Mouse (Mus musculus) embryonic stem cell, embryonic (primary cell): ENCODE measurements around the gene Mill2.
"Not testable (repeated sequence)": the region's sequence is repeated elsewhere in the genome, so short reads cannot be mapped to it uniquely, and the experiment has no call there.

ENCODE experiments used
- CTCF ChIA-PET, 4 experiments: fragments of 300-600 bp in 2 of 4; fragments of 350-600 bp in 2 of 4; sonication (Branson Sonifier 250); formaldehyde crosslinking; loops; one replicate each; lab custom pipeline; 2022; ENCODE audit warnings: inconsistent platforms in 2 of 4; lab: Charles Lee
- POLR2A ChIA-PET, 4 experiments: fragments of 300-600 bp in 2 of 4; fragments of 350-600 bp in 2 of 4; sonication (Branson Sonifier 250); formaldehyde crosslinking; loops; one replicate each; lab custom pipeline; 2022; ENCODE audit warnings: antibody characterized with exemption in 4 of 4, inconsistent platforms in 1 of 4; lab: Charles Lee

The Mill2 gene

DNA sequence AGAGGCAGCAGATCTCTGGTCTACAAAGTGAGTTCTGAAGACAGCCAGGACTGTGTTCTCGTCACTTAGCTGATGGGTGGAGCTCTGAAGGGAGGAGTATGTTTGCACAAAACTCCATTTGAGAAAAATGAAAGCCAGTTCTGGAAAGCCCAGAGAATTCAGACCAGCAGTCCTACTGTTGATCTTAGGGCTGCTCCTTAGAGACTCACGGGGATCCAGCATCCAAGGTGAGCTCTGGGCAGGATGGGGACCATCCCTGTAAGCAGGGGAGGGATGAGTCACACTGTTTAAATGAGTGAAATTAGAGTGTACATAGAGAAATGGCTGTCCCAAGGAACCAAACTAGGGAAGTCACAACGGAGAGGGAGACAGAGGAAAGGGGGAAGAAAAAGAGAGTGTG, at the start of gene Mill2:
Mill2 (plus strand) TSS at position 102 of the 400 bp plus-strand sequence.
- CTCF ChIA-PET: interaction anchor here in 2 of 4 experiments (0.5 to 1.7 kb wide), 2 partner anchors 11 to 32 kb away, joined by 3 to 9 read pairs; no protein-coding TSS in a partner anchor
- POLR2A ChIA-PET: interaction anchor here in 3 of 4 experiments (1.1 to 2.5 kb wide), 6 partner anchors 10 to 43 kb away, joined by 3 to 7 read pairs (median 4); no protein-coding TSS in a partner anchor

- POLR2A ChIA-PET, CTCF ChIA-PET: not testable (repeated sequence)
These were observed 49.1 kb upstream of the Mill2 start for GRCm38 (mm10) chr7:18790671-18791070.

GRCm38 (mm10) chr7:18798420-18798819, 41.3 kb upstream of the Mill2 start, which contains the start of gene Psg19:
Gene Psg19, minus strand, starts transcription at chr7:18798520.
- ChIA-PET CTCF (interaction anchor here in 2 of 4 experiments (0.6 to 1.5 kb wide), 3 partner anchors 49 to 295 kb away, joined by 3 to 5 read pairs (median 3); no protein-coding TSS in a partner anchor), POLR2A (interaction anchor here in 1 of 4 experiments (0.6 kb wide), 1 partner anchor 74 kb away, joined by 4 read pairs; no protein-coding TSS in a partner anchor)

DNA sequence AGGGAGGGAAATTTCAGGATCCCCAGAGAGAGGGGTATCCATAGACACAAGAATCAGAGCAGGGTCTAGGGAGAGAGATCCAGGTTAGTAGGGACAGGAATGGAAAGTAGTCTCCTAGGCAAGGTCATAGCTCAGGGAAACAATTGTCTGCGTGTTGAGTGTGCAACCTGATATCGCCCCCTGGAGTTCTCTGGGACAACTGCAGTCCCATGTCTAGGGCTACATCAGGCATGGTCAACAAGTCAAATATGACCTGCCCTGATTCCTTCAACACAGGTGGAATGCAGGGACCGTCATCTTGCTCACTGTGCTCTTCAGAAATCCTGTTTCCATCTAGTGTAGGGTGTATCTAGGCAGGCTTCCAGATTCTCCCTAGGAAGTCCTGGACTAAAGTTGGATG, 40.6 kb upstream of the Mill2 start:
- CTCF ChIA-PET: interaction anchor here in 2 of 4 experiments (0.6 to 1.5 kb wide), 3 partner anchors 49 to 294 kb away, joined by 3 to 5 read pairs (median 3); no protein-coding TSS in a partner anchor
- POLR2A ChIA-PET: no interaction called here

- CTCF ChIA-PET: no interaction called here
- POLR2A ChIA-PET: no interaction called here
These were observed 36.2 kb upstream of the Mill2 start for GRCm38 (mm10) chr7:18803526-18803925.

DNA sequence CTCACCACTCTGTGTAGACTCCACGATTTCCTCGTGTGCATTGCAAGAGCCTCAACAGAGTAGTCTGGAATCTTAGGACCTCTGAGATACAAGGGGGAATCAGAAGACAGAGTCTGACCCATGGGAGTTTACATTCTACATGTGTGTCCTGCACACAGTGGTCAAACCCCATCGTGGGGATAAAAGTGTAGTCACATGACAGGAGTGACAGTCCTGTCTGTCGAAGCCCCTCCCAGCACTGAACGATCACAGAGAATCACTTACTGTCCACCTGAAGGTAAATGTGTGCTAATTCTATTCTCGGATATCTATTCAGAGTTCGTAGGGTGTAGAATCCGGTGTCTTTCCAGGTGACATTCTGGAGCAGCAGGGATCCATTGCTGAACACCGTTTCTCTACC, 21.5 kb upstream of the Mill2 start:
- POLR2A ChIA-PET: no interaction called here
- CTCF ChIA-PET: no interaction called here

DNA sequence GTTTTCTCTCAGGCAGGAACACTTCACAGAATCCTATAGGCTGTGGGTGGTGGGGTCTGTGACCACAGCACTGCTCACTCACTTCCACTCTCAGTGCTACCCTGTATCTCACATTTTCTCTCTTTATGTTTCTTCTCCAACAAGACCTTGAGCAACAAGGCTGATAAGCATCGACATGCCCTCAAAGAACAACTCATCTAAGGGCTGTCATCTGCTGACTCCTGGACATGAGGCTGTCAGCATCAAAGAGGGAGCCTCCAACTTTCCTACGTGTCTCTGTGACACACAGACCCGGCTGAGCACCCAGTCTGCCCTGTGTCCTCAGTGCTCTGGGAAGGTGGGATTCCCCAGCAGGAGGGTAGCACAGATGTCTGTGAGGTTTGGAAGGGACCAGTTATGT, 18.3 kb upstream of the Mill2 start, which contains the start of gene Psg17:
Psg17 (minus strand) TSS at position 101 of the 400 bp plus-strand sequence.
- ChIA-PET CTCF (interaction anchor here in 1 of 4 experiments (0.6 kb wide), 1 partner anchor 26 kb away, joined by 3 read pairs; no protein-coding TSS in a partner anchor), POLR2A (no interaction called here)

DNA sequence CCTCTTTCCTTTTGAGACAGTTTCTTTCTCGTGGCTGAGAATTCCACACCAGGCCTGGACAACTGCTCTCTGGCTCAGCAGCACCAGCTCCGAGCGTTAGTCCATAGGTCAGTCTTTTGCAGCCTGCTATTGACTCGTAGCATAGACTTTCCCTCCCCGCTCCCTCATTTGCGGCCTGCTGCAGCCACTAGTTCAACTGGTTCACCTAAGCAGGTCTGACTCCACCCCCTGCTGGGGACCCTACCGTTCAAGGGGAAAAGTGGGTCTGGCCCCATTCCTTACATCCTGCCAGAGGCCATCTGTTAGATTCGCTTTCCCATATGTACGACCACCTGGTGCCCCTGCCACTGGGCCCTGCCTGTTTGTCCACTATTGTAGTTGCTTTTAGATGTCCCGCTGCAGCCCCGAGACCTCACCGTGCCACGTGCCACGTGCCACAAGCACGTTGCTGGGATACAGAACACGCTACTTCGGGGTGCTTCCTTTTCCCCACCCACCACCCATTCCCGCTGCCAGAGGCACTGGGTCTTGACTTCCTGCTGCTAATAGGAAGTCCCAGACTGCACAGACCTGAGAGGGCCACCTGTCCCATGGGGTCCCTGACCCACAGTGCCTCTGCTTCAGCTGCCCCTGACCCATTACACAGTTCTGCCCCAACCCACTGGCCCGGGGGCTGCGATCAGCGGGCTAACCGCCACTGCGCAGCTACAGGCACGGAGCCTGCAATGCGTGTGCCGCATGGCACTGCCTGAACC, 11.8 kb upstream of the Mill2 start:
- ChIA-PET POLR2A (interaction anchor here in 3 of 4 experiments (0.7 to 1.2 kb wide), 6 partner anchors 8 to 1093 kb away, joined by 3 to 7 read pairs (median 4); partner anchors contain the start of genes Mill2 (in 2 of the 3) and Pvr (in 1 of the 3)), CTCF (interaction anchor here in 3 of 4 experiments (0.6 to 2.1 kb wide), 20 partner anchors 10 to 440 kb away, joined by 3 to 12 read pairs (median 3); partner anchors contain the start of genes Mill2 (in 1 of the 3), Nanos2 (in 1 of the 3) and Pglyrp1 (in 1 of the 3))

DNA sequence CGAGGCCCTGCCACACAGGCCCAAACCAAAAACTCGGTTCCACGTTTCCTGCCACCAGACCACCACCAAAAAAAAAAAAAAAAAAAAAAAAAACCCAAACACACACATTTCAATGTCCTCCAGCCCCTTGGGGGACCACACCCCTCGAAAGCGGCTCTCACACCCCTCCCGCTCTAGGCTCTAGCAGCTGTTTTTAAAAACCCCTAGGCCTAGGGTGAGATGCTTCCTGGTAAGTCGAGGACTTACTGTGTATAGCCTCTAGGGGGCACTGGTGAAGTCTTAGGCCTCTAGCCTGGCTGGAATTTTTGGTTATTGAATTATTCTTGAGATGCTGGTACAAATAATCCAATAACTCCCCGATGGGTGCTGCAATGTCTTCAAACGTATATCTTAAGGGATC, 11.2 kb upstream of the Mill2 start:
- POLR2A ChIA-PET: interaction anchor here in 3 of 4 experiments (0.7 to 1.2 kb wide), 5 partner anchors 9 to 1092 kb away, joined by 3 to 7 read pairs (median 4); partner anchors contain the start of genes Mill2 (in 2 of the 3) and Pvr (in 1 of the 3)
- CTCF ChIA-PET: interaction anchor here in 3 of 4 experiments (0.6 to 2.1 kb wide), 20 partner anchors 9 to 1121 kb away, joined by 3 to 12 read pairs (median 4); partner anchors contain the start of genes Mill2 (in 1 of the 3), Nanos2 (in 1 of the 3) and Pglyrp1 (in 1 of the 3)

DNA sequence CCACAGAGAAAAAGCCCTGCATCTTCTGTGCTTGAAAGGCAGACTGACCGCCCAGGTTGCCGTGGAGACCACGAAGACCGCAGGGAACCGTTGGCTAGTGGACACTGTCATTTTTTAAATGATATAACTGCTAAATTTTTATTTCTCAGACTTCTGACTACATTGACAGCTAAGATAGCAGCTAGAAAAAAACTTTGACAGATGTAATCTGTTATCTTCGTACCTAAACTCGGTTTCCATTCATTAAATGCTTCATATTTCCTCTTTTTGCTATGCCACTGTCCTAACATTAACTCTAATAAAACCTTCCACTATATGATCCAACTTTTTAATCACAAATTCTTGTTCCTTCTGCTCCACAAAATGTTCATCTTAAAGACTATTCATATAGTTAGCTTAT, 10.2 kb upstream of the Mill2 start:
- POLR2A ChIA-PET: no interaction called here

DNA sequence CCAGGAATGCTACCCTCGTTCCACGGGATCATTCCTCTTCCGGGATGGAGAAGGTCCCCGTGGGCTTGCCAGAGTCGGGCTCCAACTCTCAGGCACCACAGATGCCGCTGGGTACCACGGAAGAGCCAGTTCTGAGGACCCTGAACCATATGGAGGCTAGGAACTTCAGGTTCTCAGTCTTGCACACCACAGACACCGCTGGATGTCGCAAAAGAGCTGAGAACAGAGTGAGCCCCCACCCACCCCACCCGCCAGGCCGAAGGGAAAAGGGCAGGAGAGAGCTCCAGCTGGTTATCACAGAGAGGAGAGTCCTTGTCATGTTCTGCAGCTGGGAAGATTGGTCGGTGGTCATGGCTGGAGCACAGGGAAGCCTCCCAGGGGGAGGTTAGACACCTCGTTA, 7.5 kb upstream of the Mill2 start:
- POLR2A ChIA-PET: interaction anchor here in 2 of 4 experiments (0.5 to 1.0 kb wide), 2 partner anchors 40 to 80 kb away, joined by 3 read pairs; no protein-coding TSS in a partner anchor
- CTCF ChIA-PET: interaction anchor here in 3 of 4 experiments (0.5 to 0.9 kb wide), 5 partner anchors 33 to 1893 kb away, joined by 3 to 7 read pairs (median 3); no protein-coding TSS in a partner anchor

More for the DNA sequence above, 10.2 kb upstream of the Mill2 start:
- CTCF ChIA-PET: interaction anchor here in 1 of 4 experiments (2.1 kb wide), 1 partner anchor 43 kb away, joined by 12 read pairs; the partner anchor contains the start of gene Pglyrp1

- ChIA-PET CTCF (interaction anchor here (0.5 to 1.7 kb wide), 6 partner anchors 12 to 470 kb away, joined by 3 to 9 read pairs (median 3); no protein-coding TSS in a partner anchor), POLR2A (interaction anchor here in 3 of 4 experiments (0.6 to 2.5 kb wide), 8 partner anchors 10 to 1778 kb away, joined by 3 to 7 read pairs (median 3); partner anchors contain the start of gene Hif3a (in 1 of the 3))
These were observed 814 bp downstream of the Mill2 start for GRCm38 (mm10) chr7:18840386-18841173.

GRCm38 (mm10) chr7:18841174-18841567, 1.4 kb downstream of the Mill2 start:
- CTCF ChIA-PET: interaction anchor here in 3 of 4 experiments (0.5 to 1.2 kb wide), 3 partner anchors 13 to 470 kb away, joined by 3 read pairs; no protein-coding TSS in a partner anchor
- POLR2A ChIA-PET: interaction anchor here in 2 of 4 experiments (0.6 to 2.5 kb wide), 3 partner anchors 13 to 626 kb away, joined by 3 to 7 read pairs (median 3); no protein-coding TSS in a partner anchor

DNA sequence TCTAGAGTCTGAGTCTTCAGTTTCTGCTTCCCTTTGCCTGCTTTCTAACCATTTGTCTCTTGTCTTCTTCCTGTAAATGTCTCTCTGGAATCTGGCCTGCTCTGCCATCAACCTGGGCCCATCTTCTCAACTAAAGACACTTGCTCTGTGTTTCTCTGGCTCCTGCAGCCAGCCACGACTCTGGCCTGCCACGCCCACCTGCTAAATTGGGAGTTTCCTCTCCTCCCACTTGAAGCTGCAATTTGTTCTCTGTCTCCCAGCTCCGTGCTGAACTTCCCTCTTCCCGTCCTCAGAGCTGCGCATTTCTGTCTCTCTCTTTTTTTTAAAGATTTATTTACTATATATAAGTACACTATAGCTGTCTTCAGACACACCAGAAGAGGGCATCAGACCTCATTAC, 5.0 kb downstream of the Mill2 start:
- CTCF ChIA-PET: no interaction called here
- POLR2A ChIA-PET: interaction anchor here in 1 of 4 experiments (0.6 to 1.9 kb wide), 2 partner anchors 98 to 133 kb away, joined by 5 to 6 read pairs; no protein-coding TSS in a partner anchor

- ChIA-PET CTCF (interaction anchor here in 1 of 4 experiments (0.8 kb wide), 1 partner anchor 596 kb away, joined by 3 read pairs; no protein-coding TSS in a partner anchor), POLR2A (no interaction called here)
These were observed 8.6 kb downstream of the Mill2 start for GRCm38 (mm10) chr7:18848395-18848794.

- POLR2A ChIA-PET: interaction anchor here in 1 of 4 experiments (0.7 kb wide), 1 partner anchor 1818 kb away, joined by 3 read pairs; no protein-coding TSS in a partner anchor
- CTCF ChIA-PET: interaction anchor here in 1 of 4 experiments (0.7 kb wide), 1 partner anchor 34 kb away, joined by 3 read pairs; no protein-coding TSS in a partner anchor
These were observed 18.6 kb downstream of the Mill2 start for GRCm38 (mm10) chr7:18858310-18858916.

DNA sequence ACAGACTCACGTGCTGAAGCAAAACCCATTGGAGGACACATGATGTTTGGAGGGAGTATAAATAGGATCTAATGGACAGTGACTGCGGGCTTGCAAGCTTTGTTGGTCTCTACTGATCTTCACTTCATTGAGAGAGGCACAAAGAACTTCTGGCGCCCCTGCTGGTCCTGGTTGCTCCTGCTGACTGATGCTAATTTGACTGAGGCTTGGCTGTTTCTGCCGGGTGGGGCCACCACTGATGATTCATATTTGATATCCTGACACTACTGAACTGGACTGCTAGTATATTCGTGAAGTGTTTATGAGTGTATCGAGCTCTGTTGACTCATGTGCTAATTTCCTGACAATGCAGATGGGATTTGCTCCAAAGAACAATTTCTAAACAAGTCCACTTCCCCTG, 23.0 kb downstream of the Mill2 start:
- ChIA-PET CTCF (interaction anchor here in 1 of 4 experiments (1.5 kb wide), 1 partner anchor 10 kb away, joined by 3 read pairs; no protein-coding TSS in a partner anchor), POLR2A (no interaction called here)
